Mouse (Mus musculus) heart, adult 2 months (tissue): ENCODE measurements around the gene Zranb3. TPM values are rescaled to one million over a fixed set of nuclear protein-coding genes. Genes with fewer than 3 reads are reported as not detected.

Source experiments
- DNase-seq, 2 experiments: peaks; one replicate each; pipeline ENCODE4 v3.0.0; 2021
- H3K27ac ChIP-seq: fragments of 200-600 bp; 2 replicates; pipeline ENCODE4 v1.8.1; 2022
- H3K27me3 ChIP-seq: fragments of 200-500 bp; 2 replicates; pipeline ENCODE4 v1.6.1; 2012; ENCODE audit warnings: mild to moderate bottlenecking, low read length, inconsistent platforms, mixed read lengths; ENCODE audit not compliant: control insufficient read depth, insufficient read depth
- H3K36me3 ChIP-seq: fragments of 200-500 bp; 2 replicates; pipeline ENCODE4 v1.6.1; 2012; ENCODE audit warnings: low read length, inconsistent platforms; ENCODE audit not compliant: control insufficient read depth, insufficient read depth
- H3K4me1 ChIP-seq: fragments of 200-500 bp; 2 replicates; pipeline ENCODE4 v1.6.1; 2011; ENCODE audit warnings: low read length; ENCODE audit not compliant: control insufficient read depth, insufficient read depth
- H3K4me3 ChIP-seq: fragments of 200-600 bp; 2 replicates; pipeline ENCODE4 v1.8.1; 2022
- H3K79me2 ChIP-seq: fragments of 200-500 bp; replicated peaks from 2 replicates; pipeline ENCODE4 v1.6.1; 2012; ENCODE audit warnings: mild to moderate bottlenecking, inconsistent platforms, low read length, moderate library complexity, mixed read lengths; ENCODE audit not compliant: control insufficient read depth, insufficient read depth
- H3K9ac ChIP-seq: fragments of 200-500 bp; 2 replicates; pipeline ENCODE4 v1.6.1; 2012; ENCODE audit warnings: low read depth, mild to moderate bottlenecking, control low read depth, inconsistent platforms, low read length, mixed read lengths
- CTCF ChIP-seq: fragments of 200-600 bp; IDR thresholded peaks from 2 replicates; pipeline ENCODE4 v1.8.1; 2022; ENCODE audit warnings: antibody characterized with exemption, mild to moderate bottlenecking, moderate library complexity
- EP300 ChIP-seq: fragments of 200-500 bp; IDR thresholded peaks from 2 replicates; pipeline ENCODE4 v1.6.1; 2011; ENCODE audit warnings: low read depth, low read length, control low read depth; ENCODE audit not compliant: insufficient read depth
- POLR2A ChIP-seq: fragments of 200-500 bp; IDR thresholded peaks from 2 replicates; pipeline ENCODE4 v1.6.1; 2011; ENCODE audit warnings: mild to moderate bottlenecking, low read depth, low read length, control low read depth; ENCODE audit not compliant: insufficient read depth
- WGBS: fragments of 180-500 bp; shearing (Covaris S2); methylation state at CpG from one replicate; pipeline ENCODE4 v1.1.7; 2018; 5-methylcytosine and 5-hydroxymethylcytosine counted together
- intact Hi-C: fragments of 180-260 bp; cut with DNase I; formaldehyde crosslinking; loops from one replicate; pipeline ENCODE4 v1.15.1; 2025
- polyA plus RNA-seq: library from polyadenylated mRNA; depleted of rRNA; stranded (reverse); fragments of >200 nt; gene quantifications from 2 replicates; pipeline ENCODE4 v1.2.3, GENCODE M21; 2012
- total RNA-seq, 2 experiments: library from RNA; stranded (reverse); gene quantifications; 2 replicates each; pipeline ENCODE4 v1.2.3; 2021

Zranb3 gene
- total and polyA plus RNA-seq, 3 experiments: 1.00 to 5.0 (median 4.8) TPM

- H3K27me3 ChIP-seq: no peaks in the 10 kb centered on the region
- H3K79me2 ChIP-seq: no peaks in the 10 kb centered on the region
- H3K27ac ChIP-seq: no peak overlapping the region
- no peaks in the 10 kb centered on the region for H3K4me1 ChIP-seq
- TF ChIP-seq POLR2A: no peak
- no peak for TF ChIP-seq EP300
- peak; percentile 46 for TF ChIP-seq CTCF
- no peak for DNase-seq
- 62% methylated on average over 8 of the region's 8 CpGs for WGBS
- no peak overlapping the region for H3K4me3 ChIP-seq
- intact Hi-C loops: no loop called here
- peaks cover 4% of the 10 kb centered on the region for H3K36me3 ChIP-seq
- no peak overlapping the region for H3K9ac ChIP-seq
These were observed 165.6 kb downstream of the Zranb3 start for GRCm38 (mm10) chr1:127937277-127937676.

- H3K9ac ChIP-seq: no peak overlapping the region
- intact Hi-C loops: loop anchor here (2.0 kb wide), 1 partner anchor 206 kb away; no protein-coding TSS in a partner anchor
- TF ChIP-seq EP300 (no peak), POLR2A (no peak), CTCF (no peak)
- no peak overlapping the region for H3K27ac ChIP-seq
- H3K36me3 ChIP-seq: peaks cover 4% of the 10 kb centered on the region
- H3K27me3 ChIP-seq: no peaks in the 10 kb centered on the region
- H3K4me1 ChIP-seq: no peaks in the 10 kb centered on the region
- H3K4me3 ChIP-seq: no peak overlapping the region
- H3K79me2 ChIP-seq: no peaks in the 10 kb centered on the region
- DNase-seq: no peak
- WGBS: 96% methylated on average over 5 of the region's 5 CpGs
These were observed 168.5 kb downstream of the Zranb3 start for GRCm38 (mm10) chr1:127934322-127934721.

- Histone ChIP-seq H3K79me2 (no peaks in the 10 kb centered on the region), H3K4me1 (no peaks in the 10 kb centered on the region), H3K9ac (no peak overlapping the region), H3K4me3 (no peak overlapping the region), H3K27ac (no peak overlapping the region), H3K27me3 (no peaks in the 10 kb centered on the region), H3K36me3 (peaks cover 4% of the 10 kb centered on the region)
- intact Hi-C loops: no loop called here
- 85% methylated on average over 2 of the region's 2 CpGs for WGBS
- no peak for DNase-seq
- TF ChIP-seq POLR2A (no peak), CTCF (no peak), EP300 (no peak)
These were observed 169.4 kb downstream of the Zranb3 start for GRCm38 (mm10) chr1:127933405-127933804.

- no peak for TF ChIP-seq EP300
- TF ChIP-seq CTCF: no peak
- no peak for TF ChIP-seq POLR2A
- intact Hi-C loops: loop anchor here (5.0 to 10.0 kb wide), 2 partner anchors 89 to 411 kb away; no protein-coding TSS in a partner anchor
- Histone ChIP-seq H3K4me3 (no peak overlapping the region), H3K79me2 (no peaks in the 10 kb centered on the region), H3K4me1 (no peaks in the 10 kb centered on the region), H3K36me3 (no peaks in the 10 kb centered on the region; the same call in none of the 2 replicates), H3K27me3 (no peaks in the 10 kb centered on the region), H3K9ac (no peak overlapping the region), H3K27ac (no peak overlapping the region)
- 44% methylated on average over 1 of the region's 1 CpGs for WGBS
- no peak for DNase-seq
These were observed 187.0 kb downstream of the Zranb3 start for GRCm38 (mm10) chr1:127915802-127916201.

- Histone ChIP-seq H3K4me1 (no peaks in the 10 kb centered on the region), H3K79me2 (no peaks in the 10 kb centered on the region), H3K9ac (no peak overlapping the region), H3K4me3 (no peak overlapping the region), H3K27me3 (no peaks in the 10 kb centered on the region), H3K36me3 (no peaks in the 10 kb centered on the region; the same call in none of the 2 replicates), H3K27ac (no peak overlapping the region)
- intact Hi-C loops: loop anchor here (5.0 to 10.0 kb wide), 2 partner anchors 88 to 411 kb away; no protein-coding TSS in a partner anchor
- no peak for TF ChIP-seq EP300
- TF ChIP-seq CTCF: no peak
- TF ChIP-seq POLR2A: no peak
- 81% methylated on average over 6 of the region's 6 CpGs for WGBS
- no peak for DNase-seq
These were observed 187.5 kb downstream of the Zranb3 start for GRCm38 (mm10) chr1:127915316-127915715.

GRCm38 (mm10) chr1:127913116-127913515 lies 189.7 kb downstream of the Zranb3 start:
- TF ChIP-seq POLR2A (no peak), EP300 (no peak), CTCF (no peak)
- H3K27me3 ChIP-seq: no peaks in the 10 kb centered on the region

More at GRCm38 (mm10) chr1:127913116-127913515, 189.7 kb downstream of the Zranb3 start:
- H3K4me3 ChIP-seq: no peak overlapping the region
- no peak overlapping the region for H3K27ac ChIP-seq
- no peak overlapping the region for H3K9ac ChIP-seq
- H3K36me3 ChIP-seq: no peaks in the 10 kb centered on the region; the same call in 1 of the 2 replicates
- intact Hi-C loops: loop anchor here (10.0 kb wide), 1 partner anchor 408 kb away; no protein-coding TSS in a partner anchor
- no peaks in the 10 kb centered on the region for H3K79me2 ChIP-seq
- no peaks in the 10 kb centered on the region for H3K4me1 ChIP-seq
- no peak for DNase-seq
- WGBS: 50% methylated on average over 4 of the region's 4 CpGs
